Mouse (Mus musculus) stomach, postnatal 0 days (tissue): ENCODE results near the gene 1190005I06Rik. TPM values are rescaled to one million over a fixed set of nuclear protein-coding genes. Genes with fewer than 3 reads are reported as not detected.
"Not testable (repeated sequence)": the region's sequence is repeated elsewhere in the genome, so short reads cannot be mapped to it uniquely, and the experiment has no call there.

Source experiments
- ATAC-seq: fragments of 200-750 bp; cut with Nextera tagmentation; 2 replicates; pipeline ENCODE4 v1.8.0; 2017; ENCODE audit not compliant: low FRiP score, low TSS enrichment
- DNase-seq: peaks from one replicate; pipeline ENCODE4 v3.0.0-alpha.2; 2016; ENCODE audit warnings: low spot score
- H3K27ac ChIP-seq: fragments of 300-500 bp; sonication (generic); replicated peaks from 2 replicates; pipeline ENCODE4 v1.5.1; 2014; ENCODE audit warnings: mild to moderate bottlenecking, control low read depth
- H3K27me3 ChIP-seq: fragments of 300-500 bp; sonication (generic); 2 replicates; pipeline ENCODE4 v1.6.1; 2014; ENCODE audit warnings: low read length; ENCODE audit not compliant: control insufficient read depth, insufficient read depth
- H3K36me3 ChIP-seq: fragments of 300-500 bp; sonication (generic); 2 replicates; pipeline ENCODE4 v1.6.1; 2014; ENCODE audit warnings: low read length, mixed read lengths; ENCODE audit not compliant: control insufficient read depth, insufficient read depth
- H3K4me1 ChIP-seq: fragments of 300-500 bp; sonication (generic); replicated peaks from 2 replicates; pipeline ENCODE4 v1.6.1; 2014; ENCODE audit warnings: antibody characterized with exemption; ENCODE audit not compliant: control insufficient read depth, insufficient read depth
- H3K4me2 ChIP-seq: fragments of 300-500 bp; sonication (generic); replicated peaks from 2 replicates; pipeline ENCODE4 v1.6.1; 2014; ENCODE audit warnings: low read depth, mild to moderate bottlenecking, control low read depth, moderate library complexity
- H3K4me3 ChIP-seq: fragments of 300-500 bp; sonication (generic); 2 replicates; pipeline ENCODE4 v1.5.1; 2014; ENCODE audit warnings: low read depth, low read length, control low read depth
- H3K9ac ChIP-seq: fragments of 300-500 bp; sonication (generic); 2 replicates; pipeline ENCODE4 v1.6.1; 2014; ENCODE audit warnings: mild to moderate bottlenecking, low read length, control low read depth, mixed read lengths
- H3K9me3 ChIP-seq: fragments of 300-500 bp; sonication (generic); 2 replicates; pipeline ENCODE4 v1.6.1; 2016; ENCODE audit warnings: low read length; ENCODE audit not compliant: control insufficient read depth
- CTCF ChIP-seq: IDR thresholded peaks from 2 replicates; pipeline ENCODE4 v1.5.1; 2016; ENCODE audit warnings: antibody characterized with exemption, low read depth, mild to moderate bottlenecking, moderate library complexity
- EP300 ChIP-seq: optimal IDR thresholded peaks from 2 replicates; pipeline ENCODE3; 2016; ENCODE audit warnings: antibody characterized with exemption
- WGBS: fragments of 180-500 bp; shearing (Covaris S2); extraction: QIAGEN DNeasy Blood & Tissue Kit; methylation state at CpG from one replicate; pipeline ENCODE4 v1.1.7; 2014; 5-methylcytosine and 5-hydroxymethylcytosine counted together
- polyA plus RNA-seq: library from polyadenylated mRNA; unstranded; fragments of >200 nt; fragmentation: Nextera tagmentation; extraction: Ambion mirVana; gene quantifications from 2 replicates; pipeline ENCODE4 v1.2.1, GENCODE M21; 2015

Gene 1190005I06Rik
- polyA plus RNA-seq, 1 experiment from 2014 or later, result 14.0 TPM

- TF ChIP-seq CTCF (no peak), EP300 (no peak)
- Histone ChIP-seq H3K4me2 (no peak overlapping the region), H3K4me3 (no peak overlapping the region), H3K36me3 (no peaks in the 10 kb centered on the region), H3K4me1 (peaks cover 9% of the 10 kb centered on the region), H3K27ac (no peak overlapping the region), H3K27me3 (no peaks in the 10 kb centered on the region), H3K9ac (no peak overlapping the region), H3K9me3 (no peaks in the 10 kb centered on the region)
- ATAC-seq (no peak), DNase-seq (no peak)
- 80% methylated on average over 10 of the region's 10 CpGs for WGBS
Observed at GRCm38 (mm10) chr8:120681113-120681512, 33.7 kb upstream of the 1190005I06Rik start.

GRCm38 (mm10) chr8:120680405-120680804, 33.0 kb upstream of the 1190005I06Rik start:
- peak; percentile 70 for DNase-seq
- TF ChIP-seq CTCF, result peak; percentile 81

GRCm38 (mm10) chr8:120679629-120680387, 32.4 kb upstream of the 1190005I06Rik start:
- DNase-seq, result no peak
- ATAC-seq, result peak; percentile 44; the same call in 1 of the 2 replicates
- H3K27me3 ChIP-seq, result no peaks in the 10 kb centered on the region
- no peak overlapping the region for H3K4me2 ChIP-seq
- WGBS, result 38% methylated on average over 11 of the region's 11 CpGs
- H3K4me1 ChIP-seq, result peaks cover 3% of the 10 kb centered on the region
- H3K9ac ChIP-seq, result no peak overlapping the region
- TF ChIP-seq CTCF, result no peak
- no peak for TF ChIP-seq EP300
- H3K4me3 ChIP-seq, result no peak overlapping the region
- no peaks in the 10 kb centered on the region for H3K36me3 ChIP-seq
- H3K9me3 ChIP-seq, result no peaks in the 10 kb centered on the region
- H3K27ac ChIP-seq, result no peak overlapping the region

More at GRCm38 (mm10) chr8:120680405-120680804, 33.0 kb upstream of the 1190005I06Rik start:
- not testable (repeated sequence) for H3K9me3 ChIP-seq, H3K27ac ChIP-seq, H3K36me3 ChIP-seq, H3K4me3 ChIP-seq, H3K4me1 ChIP-seq, H3K9ac ChIP-seq, ATAC-seq, H3K27me3 ChIP-seq, H3K4me2 ChIP-seq
- 47% methylated on average over 7 of the region's 7 CpGs for WGBS

DNA sequence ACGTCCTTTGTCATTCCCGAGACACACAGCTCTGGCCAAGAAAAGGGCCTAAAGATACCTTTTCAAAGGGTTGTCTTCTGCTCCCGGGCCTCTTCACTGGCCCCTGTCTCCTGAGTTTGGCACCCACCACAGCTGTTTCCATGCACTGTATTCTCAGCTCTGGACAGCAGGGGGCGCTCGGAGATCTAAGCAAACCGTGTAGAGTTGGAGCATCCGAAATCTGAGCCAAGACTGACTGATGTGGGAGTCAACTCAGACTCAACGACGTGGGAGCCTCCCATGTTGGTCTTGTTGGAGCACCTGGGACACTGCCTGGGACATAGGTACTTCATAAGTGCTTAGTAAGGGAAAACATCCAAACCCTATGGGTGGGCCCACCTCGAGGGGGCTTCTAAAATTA, 31.0 kb upstream of the 1190005I06Rik start:
- no peak overlapping the region for H3K4me2 ChIP-seq
- peak; percentile 50 for ATAC-seq
- 13% methylated on average over 10 of the region's 10 CpGs for WGBS
- no peaks in the 10 kb centered on the region for H3K9me3 ChIP-seq
- TF ChIP-seq CTCF (peak; percentile 98), EP300 (no peak)
- peak; percentile 84 for DNase-seq
- H3K27me3 ChIP-seq, result no peaks in the 10 kb centered on the region
- no peak overlapping the region for H3K27ac ChIP-seq
- H3K4me1 ChIP-seq, result no peaks in the 10 kb centered on the region; the same call in 1 of the 2 replicates
- no peak overlapping the region for H3K4me3 ChIP-seq
- 0 out of 2 replicates have a peak, but pooled peaks cover 1% of the 10 kb centered on the region for H3K36me3 ChIP-seq
- no peak overlapping the region for H3K9ac ChIP-seq

DNA sequence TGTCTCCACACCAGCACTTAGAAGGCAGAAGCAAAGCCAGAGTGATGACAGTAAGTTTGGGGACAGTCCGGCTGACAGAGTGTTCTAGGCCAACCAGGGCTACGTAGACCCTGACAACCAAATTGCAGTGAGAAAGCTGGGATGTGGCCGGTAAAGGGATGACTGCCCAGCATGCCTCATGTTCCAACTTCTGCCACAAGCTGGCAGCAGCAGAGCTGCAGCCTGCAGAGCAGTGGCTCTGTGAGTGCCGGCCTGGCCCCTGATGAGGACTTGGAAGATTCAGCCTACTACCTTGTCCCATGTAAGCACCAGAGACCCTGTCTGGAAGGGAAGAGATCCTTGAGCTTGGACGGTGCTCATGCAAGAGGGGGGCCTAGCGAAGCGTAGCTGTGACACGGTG, 28.3 kb upstream of the 1190005I06Rik start:
- DNase-seq (no peak), ATAC-seq (no peak)
- peaks cover 8% of the 10 kb centered on the region for H3K36me3 ChIP-seq
- TF ChIP-seq CTCF (peak; percentile 45), EP300 (no peak)
- no peaks in the 10 kb centered on the region for H3K27me3 ChIP-seq
- H3K9me3 ChIP-seq, result no peaks in the 10 kb centered on the region
- WGBS, result 74% methylated on average over 8 of the region's 8 CpGs
- H3K27ac ChIP-seq, result no peak overlapping the region
- no peaks in the 10 kb centered on the region; the same call in 1 of the 2 replicates for H3K4me1 ChIP-seq
- no peak overlapping the region for H3K4me2 ChIP-seq
- H3K4me3 ChIP-seq, result no peak overlapping the region
- no peak overlapping the region for H3K9ac ChIP-seq

DNA sequence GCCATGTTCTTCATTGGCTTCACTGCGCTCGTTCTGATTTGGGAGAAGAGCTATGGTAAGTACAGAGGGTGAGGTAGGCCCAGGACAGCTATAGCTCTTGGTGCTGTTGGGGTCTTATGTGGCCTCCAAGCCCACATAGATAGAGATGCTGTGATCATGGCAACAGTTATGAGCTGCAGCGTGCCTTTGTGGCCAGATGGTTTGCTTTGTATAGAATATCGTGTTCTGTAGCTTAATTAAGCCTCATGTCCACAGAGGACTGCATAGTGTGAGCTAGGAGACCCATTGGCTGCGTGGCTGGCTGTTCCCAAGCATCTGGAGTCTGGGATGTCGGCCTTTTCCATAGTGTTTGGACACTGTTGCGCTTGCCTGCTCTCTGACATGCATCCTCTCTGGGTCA, 25.9 kb upstream of the 1190005I06Rik start:
- TF ChIP-seq CTCF (no peak), EP300 (no peak)
- WGBS, result 92% methylated on average over 7 of the region's 7 CpGs
- H3K27ac ChIP-seq, result no peak overlapping the region
- no peak overlapping the region for H3K4me2 ChIP-seq
- no peaks in the 10 kb centered on the region for H3K27me3 ChIP-seq
- H3K4me3 ChIP-seq, result no peak overlapping the region
- H3K9me3 ChIP-seq, result no peaks in the 10 kb centered on the region
- no peak overlapping the region for H3K9ac ChIP-seq
- peaks cover 8% of the 10 kb centered on the region for H3K36me3 ChIP-seq
- DNase-seq, result no peak
- ATAC-seq, result no peak
- no peaks in the 10 kb centered on the region for H3K4me1 ChIP-seq
